Mouse (Mus musculus) CD4-positive, CD25-positive, alpha-beta regulatory T cell, adult 4 months (primary cell): ENCODE data around the gene Arhgef6. TPM values are rescaled to one million over a fixed set of nuclear protein-coding genes. Genes with fewer than 3 reads are reported as not detected.
A peak's percentile ranks its signal among the peaks of the same experiment; 100 is the strongest.

Experiments used
- ATAC-seq: one replicate; pipeline ENCODE4 v1.8.0; 2017
- polyA plus RNA-seq, 2 experiments: library from polyadenylated mRNA; unstranded; fragments of 100-300 nt; shearing (Covaris generic); gene quantifications; one replicate each; pipeline ENCODE4 v1.2.1; 2017

The Arhgef6 gene
- 100 to 1,000 TPM in 1 of 2 experiments, 10 to 100 TPM in 1; 80.3 to 107 TPM for polyA plus RNA-seq

DNA sequence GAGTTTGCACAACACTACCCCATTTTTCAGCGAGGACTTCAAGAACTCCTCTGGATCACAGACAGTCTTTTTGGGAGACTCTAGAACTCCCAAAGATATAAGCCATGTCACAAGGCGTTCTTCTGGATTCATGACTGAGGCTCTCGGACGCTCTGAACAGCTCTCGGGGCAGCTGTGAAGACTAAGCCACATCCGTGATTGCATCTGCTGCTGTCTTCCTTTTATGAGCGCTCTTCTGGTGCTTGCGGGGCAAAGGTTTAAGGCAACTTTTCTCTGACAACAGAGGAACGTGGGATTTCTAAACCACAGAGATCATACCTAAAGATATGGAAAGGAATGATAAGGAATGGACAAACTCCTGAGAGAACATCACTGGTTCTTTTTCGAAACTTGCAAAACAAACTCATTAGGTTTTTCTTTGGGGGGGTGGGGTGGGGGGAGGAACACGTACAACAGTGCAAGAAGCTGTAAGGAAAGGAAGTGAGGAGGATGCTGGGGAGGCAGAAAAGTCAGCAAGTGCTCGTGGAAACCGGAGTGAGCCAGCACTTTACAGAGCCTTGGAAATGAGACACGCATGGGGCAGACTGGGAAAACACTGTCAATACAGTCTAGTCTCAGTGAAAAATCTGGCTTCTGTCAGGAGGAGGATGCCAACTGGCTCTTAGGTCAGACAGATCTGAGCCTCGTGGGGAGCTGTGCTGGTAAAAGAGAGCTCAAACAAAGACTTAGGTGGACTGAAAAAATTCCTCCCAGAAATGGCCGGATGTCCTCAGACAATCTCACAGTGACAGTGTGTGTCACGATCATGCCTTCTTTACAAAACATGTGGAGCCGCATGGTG lies at the start of gene Arhgef6:
Gene Arhgef6, minus strand, starts transcription at position 359 of the 841 bp plus-strand sequence.
- peak; percentile 72 for ATAC-seq

DNA sequence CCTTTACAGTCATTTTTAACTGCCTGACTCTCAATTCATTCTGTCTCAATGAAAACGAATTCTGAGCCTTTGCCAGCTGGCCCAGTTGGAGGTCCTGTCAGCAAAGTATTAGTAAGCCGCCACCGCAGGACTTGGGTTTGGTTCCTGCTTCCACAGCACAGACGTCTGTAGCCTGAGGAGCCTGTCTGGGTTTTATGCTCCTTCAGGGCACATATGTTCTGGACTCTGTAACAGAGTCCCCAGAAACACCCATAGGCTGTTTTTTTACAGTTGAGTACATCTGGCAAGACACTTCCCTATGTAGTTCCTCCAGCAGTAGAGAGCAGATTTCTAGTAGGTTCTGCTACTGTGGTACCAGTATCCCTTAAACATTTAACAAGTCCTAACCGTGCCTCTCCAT lies 42.4 kb upstream of the Arhgef6 start:
- no peak for ATAC-seq

- no peak for ATAC-seq
Measured at GRCm38 (mm10) chrX:57378579-57378978, 40.0 kb upstream of the Arhgef6 start.

DNA sequence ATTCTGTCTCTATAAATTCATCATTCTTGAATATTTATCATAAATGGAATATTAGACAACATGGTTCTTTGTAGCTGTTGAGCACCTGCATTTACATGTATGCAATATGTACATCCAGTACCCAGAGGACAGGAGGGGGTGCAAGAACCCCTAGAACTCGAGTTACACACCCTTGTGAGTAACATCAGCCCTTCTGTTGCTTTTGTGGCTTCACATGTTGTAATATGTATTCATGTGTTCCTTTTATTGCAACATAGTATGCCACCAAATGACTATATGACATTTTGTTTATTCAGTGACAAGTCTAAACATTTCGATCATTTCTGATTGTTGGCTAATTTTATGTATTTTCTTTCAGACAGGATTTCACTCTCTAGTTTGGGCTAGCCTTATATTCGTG lies 38.6 kb upstream of the Arhgef6 start:
- no peak for ATAC-seq

DNA sequence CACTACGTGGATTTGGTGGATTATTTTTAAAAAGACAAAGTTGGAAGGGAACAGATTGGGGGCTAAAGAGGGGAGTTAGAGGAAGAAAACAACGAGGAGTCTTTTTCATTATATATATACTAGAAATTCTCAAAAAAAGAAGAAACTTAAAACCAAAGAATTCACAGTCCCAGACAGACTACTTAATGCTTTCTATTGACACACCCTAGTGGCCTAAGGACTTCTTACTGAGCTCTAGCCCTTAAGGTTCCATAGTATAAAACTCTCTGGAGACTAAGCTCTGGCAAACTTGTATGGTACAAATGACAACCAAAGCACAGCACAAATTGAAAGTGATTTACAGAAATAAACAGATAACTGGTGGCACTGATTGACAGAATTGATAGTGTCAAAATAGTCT lies 35.5 kb upstream of the Arhgef6 start:
- no peak for ATAC-seq

- no peak for ATAC-seq
Measured at GRCm38 (mm10) chrX:57373543-57373942, 35.0 kb upstream of the Arhgef6 start.

DNA sequence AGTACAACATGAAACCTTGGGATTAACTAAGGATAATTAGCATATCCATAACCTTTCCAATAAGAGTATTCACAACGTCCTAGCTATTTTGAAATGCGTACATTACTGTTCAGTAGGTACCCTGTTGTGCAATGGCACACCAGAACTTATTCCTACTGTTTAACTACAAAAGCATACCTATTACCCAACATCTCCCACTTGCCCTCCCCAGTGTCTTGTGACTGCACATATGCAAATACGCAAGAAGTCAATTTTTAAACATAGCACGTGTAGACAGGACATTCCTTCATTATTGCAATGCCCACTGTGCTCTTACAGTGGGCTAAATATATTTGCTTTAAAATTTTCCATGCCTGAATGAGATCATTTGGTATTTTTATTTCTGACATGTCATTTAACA lies 34.4 kb upstream of the Arhgef6 start:
- no peak for ATAC-seq

DNA sequence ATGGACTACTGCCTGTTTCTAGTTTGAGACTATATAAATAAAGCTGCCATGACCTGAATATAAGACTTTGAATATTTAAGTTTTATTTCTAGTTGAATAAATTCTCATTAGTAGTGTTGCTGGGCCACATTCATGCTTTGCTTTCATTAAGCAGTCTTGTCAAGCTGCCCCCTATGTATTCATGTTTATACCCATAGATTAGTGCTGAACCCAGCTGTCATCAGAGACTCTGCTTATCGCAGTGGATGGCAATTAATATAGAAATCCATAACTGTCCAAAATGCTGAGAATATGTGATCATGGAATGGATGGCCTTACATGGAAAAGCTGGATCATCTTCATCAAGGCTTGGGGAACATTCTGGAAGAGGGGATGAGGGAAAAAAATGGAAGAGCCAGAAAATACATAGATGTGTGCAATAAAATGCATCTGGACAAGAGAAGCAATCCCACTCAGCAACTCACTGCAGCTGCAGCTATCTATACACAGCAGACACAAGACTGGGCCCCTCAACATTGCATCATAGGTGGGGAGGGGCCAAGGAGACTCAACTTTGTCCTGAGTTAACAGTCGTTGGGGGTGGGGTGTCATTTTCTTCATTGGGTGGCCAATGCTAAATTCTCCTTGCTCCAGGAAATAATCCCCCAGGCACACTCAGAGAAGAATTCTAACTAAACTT lies 26.5 kb upstream of the Arhgef6 start:
- no peak for ATAC-seq

DNA sequence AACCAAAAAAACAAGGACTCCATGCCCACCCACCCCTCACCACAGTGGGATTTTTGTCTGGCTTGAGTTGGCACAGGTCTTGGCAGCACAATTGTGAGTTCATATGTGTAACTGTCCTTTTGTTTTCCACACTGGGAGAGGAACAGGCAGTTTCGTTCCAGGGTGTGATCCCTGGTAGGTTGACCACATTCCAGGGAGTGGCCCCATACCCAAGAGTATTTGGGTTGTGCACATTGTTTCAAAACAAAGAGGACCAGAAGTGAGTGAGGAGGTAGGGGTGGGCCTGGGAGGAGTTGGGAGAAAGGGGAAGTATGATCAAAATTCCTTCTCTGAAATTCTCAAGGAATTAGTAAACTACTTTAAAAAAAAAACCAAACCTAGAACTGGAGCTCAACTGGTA lies 20.8 kb upstream of the Arhgef6 start:
- no peak for ATAC-seq

DNA sequence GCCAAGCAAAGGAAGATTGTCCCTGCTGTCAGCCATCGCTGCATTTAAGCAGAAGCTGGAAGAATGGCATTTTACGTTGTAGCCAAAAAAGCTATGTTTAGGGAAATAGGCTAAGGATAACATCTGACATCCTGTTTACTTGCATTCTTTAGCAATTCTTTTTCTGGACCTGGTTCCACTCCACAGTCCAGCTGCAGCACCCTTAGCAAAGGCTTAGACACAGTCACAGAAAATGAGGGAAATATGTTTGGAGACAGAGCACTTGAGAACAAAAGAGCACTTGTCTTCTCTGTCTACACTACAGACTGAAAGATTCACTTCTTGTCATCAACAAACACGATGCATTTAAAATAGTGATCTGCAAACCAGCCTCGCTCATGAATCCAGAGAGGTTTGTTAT lies 691 bp upstream of the Arhgef6 start:
- ATAC-seq, result no peak

DNA sequence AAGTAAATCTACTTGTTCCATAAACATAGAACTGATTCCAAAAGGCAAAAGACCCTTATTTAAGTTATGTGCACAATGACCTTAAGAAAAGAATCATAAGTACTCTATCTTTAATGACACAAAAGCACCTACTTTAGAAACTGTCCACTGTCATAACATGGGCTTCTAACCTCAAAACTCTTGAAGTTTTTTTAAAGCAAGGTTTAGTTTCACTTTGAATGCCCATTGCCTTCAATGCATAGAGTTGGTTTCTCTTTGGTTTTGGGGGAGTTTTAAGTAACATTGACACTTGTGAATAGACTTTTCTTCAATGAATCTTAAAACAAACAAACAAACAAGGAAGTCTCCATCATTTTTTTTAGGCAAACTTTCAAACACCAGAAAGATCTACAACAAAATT lies 947 bp downstream of the Arhgef6 start:
- peak; percentile 65 for ATAC-seq

DNA sequence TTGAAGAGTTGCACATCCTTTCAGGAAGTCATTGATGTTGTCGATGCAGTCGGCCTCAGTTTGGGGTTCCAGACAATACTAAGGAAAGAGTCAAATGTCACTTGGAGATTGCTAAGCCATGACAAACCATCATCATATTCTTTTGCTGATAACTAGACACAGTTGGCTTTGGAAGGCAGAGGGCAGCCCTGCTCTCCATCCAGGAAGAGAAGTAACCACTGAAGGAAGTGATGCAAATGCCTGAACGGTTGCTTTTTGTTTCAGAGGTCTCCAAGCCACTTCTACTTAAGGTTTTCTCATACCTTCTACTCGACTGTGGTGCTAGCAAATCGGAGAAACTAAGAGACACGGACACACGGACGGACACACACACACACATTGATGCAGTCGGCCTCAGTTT lies 1.6 kb downstream of the Arhgef6 start:
- peak; percentile 21 for ATAC-seq

DNA sequence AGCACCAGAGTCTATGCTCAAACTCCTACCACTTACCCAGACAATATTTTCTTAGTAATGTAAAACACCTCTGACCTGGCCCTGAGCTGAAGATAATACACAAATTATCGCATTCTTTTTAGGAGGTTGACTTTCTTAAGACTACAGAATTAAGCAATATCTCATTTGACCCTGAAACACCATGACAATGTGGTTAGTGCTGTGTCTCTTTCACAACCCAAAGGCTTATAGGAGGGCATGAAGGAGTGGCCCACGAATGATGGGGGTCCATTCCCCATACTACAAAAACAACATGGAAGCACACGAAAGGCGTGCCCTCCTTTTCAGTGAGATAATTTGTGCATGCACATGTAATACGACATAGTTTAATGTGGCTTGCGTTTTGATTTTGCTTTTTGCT lies 3.2 kb downstream of the Arhgef6 start:
- ATAC-seq, result no peak

- no peak for ATAC-seq
Measured at GRCm38 (mm10) chrX:57327668-57328338, 10.7 kb downstream of the Arhgef6 start.

DNA sequence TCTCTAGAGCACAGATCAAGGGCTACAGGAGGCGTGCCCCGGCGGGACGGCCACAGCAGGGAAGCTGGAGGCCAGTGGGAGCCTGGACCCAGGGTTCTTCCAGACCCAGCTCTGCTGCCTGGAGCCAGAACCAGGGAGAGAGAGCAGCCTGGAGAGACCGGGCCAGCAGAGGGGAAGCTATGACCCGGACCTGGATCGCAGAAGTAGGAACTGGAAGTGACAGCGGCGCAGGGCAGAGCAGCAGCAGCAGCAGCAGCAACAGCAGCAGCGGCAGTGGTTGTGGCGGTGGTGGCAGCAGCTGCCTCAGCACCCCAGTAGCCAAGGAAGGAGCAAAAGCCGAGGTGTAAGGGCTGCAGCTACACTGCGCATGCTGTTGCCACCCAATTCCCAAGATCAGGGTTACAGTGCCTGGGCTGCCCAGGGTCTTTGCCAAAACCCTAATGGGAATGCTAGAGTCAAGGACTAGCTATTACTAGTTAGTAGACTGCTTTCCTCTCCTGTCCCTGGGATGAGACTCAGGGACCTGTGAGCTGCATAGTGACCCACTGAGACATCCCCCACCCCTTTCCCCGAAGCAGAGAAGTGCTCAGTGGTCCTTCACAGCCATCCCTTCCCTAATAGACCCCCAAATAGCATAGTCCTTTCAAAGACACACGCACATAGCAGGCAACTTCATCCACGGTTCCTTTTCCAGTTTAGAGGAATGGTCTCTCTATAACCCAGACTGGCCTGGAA lies 11.9 kb downstream of the Arhgef6 start:
- peak; percentile 65 for ATAC-seq

DNA sequence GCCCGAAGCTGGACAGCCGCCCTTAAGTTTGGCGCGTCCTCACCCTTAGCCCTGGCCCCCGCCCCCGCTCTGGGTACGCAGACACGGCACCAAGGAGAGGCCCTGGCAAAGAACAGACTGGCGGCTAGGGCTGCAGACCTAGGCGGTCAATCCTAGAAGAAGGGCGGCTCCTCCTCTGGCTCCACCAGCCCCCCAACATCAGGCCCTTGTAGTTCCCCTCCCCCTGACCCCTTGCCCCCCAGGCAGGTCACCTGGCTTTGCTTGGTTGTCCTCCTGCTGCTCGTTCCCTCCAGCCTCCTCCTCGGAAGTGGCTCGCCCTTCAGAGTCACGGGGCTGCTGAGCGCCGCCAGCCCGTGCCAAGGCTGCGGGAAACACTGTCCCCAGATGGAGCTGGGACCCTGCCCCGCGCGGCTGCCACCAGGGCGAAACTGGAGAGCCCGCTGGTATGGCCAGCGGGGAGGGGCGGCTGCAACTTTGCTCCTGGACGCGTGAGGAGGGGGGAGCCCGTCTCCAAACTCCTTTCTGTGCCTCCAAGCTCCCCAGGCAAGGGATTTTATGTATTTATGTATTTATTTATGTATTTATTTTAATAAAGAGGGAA lies 12.6 kb downstream of the Arhgef6 start:
- no peak for ATAC-seq

GRCm38 (mm10) chrX:57324891-57325290 lies 13.6 kb downstream of the Arhgef6 start:
- ATAC-seq, result no peak

DNA sequence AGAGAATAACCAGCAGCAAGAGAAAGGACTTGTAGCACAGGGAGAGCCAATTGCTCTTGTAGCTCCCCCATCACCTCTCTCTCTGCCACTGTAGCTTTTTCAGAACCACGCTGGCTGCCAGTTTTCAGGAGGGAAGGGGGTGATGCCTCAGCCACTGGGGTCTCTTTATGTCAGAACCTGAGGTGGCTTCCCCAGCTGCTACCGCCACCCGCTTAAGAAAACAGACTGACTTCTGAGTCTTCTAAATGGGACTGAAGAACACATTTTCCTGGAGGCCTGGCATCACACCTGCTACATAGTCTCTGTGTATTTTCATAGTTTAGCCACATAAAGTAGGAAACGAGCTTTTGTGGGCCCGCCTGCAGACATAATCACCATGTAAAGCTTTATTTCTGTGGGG lies 26.5 kb downstream of the Arhgef6 start:
- no peak for ATAC-seq

- ATAC-seq, result peak; percentile 56
Measured at GRCm38 (mm10) chrX:57309993-57310392, 28.5 kb downstream of the Arhgef6 start.

DNA sequence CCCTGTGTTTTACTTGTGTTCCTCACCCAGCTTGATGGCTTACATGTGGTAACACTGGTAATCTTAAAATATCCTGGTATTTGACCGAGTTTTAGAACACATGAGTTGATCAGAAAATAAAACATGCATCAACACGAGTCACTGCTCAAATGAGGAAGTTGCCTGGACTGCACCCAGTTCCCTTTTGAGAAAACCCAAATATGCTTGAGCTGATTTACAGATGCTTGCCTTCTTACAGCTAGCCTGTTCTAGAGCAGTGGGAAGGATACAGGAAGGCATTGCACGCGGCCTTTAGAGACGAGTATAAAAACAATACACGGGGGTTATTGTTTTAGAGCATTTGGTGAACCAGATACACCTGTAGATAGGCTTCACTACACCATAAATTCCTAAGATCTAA lies 31.8 kb downstream of the Arhgef6 start:
- ATAC-seq, result no peak

- ATAC-seq, result peak; percentile 91
Measured at GRCm38 (mm10) chrX:57304784-57305287, 33.7 kb downstream of the Arhgef6 start.
